Mouse (Mus musculus) WW6 (cell line): Measurements from ENCODE around the gene Lyplal1.

Experiments used
- DNase-seq: peaks from one replicate; pipeline ENCODE4 v3.0.0-alpha.2; 2013; ENCODE audit warnings: low read depth, low spot score

The Lyplal1 gene

DNA sequence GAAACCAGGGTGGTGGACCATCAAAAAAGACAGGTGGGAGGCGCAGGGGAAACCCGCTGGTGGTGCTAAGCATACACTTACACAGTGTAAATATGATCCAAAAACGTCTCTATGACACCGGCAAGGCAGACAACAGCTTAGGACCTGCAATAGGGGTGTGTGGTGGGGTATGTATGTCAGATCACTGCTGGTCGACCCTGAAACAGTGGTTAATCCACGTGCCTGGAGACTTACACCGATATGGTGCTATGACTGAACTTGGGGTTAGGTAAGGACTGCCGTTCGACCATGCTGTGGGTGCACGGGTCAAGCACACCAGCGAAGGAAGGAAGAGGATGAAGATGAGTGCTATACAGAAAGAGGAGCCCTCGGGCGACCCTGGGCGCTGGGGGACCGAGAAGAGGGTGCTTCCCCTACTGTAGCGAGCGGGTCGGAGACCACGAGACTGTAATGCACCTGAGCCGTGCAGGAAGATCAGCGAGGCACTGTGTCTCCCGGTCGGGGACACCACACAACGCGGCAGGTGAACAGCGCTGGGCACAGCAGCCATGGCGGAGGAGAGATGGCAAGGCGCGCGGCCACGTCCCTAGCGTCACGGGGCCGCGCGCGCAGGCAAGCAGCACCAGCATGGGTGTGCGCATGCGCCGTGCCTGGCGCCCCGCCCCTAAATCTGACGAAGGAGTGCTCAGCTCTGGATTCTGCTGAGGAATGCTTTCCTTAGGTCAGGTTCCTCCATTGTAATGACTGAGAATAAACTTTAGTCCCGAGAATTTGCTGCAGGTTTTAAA, at the start of gene Lyplal1:
TSS of gene Lyplal1 (minus strand) at position 610 of the 788 bp plus-strand sequence.
- peak; percentile 68 for DNase-seq

DNA sequence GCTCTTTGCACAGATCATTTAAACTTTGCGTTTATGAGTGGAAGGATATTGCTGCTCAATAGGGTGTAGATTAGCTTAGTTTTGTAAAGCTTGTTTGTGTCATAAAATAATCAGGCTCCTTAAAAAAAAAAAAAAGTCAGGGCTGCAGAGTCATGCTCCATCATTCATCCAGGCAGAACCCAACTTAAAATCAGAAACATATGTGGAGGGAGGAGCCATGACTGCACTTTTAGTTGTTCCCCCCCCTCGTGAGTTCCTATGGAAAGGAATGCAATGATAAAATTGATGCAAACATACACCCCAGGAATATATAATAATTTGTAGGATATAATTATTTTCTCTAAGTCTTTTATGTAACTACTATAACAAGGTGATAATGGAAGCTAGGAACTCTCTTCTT, 46.5 kb upstream of the Lyplal1 start:
- DNase-seq = no peak

DNA sequence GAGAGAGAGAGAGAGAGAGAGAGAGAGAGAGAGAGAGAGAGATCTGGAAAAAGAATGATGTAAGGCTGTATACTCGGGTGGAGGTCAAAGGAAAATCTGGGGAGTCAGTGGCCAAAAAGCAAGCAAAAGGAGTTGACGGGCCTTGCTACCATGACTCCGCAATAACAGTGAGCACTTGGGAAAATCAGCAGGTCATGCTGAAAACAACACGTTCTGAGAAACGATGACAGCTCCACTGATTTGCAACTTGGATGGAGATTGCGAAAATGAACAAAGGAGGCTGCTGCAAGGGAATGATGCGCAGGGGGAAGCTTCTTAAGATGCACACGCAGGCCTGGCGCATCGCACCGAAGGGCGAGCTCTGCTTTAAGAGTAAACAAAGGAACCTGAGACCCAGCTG, 46.1 kb upstream of the Lyplal1 start:
- no peak for DNase-seq

DNA sequence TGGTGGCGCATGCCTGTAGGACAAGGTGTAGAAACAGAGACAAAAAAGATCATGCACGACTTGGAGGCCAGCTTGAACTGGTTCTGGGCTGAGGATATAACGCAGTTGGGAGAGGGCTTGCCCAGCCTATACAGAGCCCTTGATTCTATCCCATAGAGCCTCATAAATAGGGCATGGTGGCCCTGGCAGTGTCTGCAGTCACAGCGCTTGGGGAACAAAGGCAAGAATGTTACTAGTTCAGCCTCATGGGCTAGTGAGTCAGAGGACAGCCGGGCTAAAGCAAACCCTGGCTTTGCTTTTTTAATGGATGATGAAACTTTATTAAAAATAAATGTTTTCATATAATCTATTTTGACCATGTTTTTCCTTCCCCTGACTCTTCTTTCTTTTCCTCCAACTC, 33.3 kb upstream of the Lyplal1 start:
- no peak for DNase-seq

DNA sequence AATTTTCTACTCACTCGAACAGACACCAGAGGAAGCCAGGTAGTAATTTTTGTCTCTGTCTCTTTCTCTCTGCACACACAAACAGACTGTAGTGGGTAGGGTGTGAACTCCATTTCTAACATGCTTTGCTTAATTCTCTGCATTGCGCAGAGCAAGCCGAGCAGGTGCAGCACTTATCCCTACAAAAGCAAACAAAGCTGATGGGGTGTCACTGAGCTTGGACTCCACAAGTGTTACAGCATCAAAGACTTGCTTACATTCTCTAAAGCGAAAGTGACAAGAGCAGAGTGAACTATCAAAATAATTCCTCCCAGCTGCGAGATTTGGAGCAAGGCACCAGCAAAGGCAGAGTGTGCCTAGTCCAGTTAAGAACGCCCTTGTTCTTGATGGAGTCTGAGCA, 28.3 kb upstream of the Lyplal1 start:
- no peak for DNase-seq

DNA sequence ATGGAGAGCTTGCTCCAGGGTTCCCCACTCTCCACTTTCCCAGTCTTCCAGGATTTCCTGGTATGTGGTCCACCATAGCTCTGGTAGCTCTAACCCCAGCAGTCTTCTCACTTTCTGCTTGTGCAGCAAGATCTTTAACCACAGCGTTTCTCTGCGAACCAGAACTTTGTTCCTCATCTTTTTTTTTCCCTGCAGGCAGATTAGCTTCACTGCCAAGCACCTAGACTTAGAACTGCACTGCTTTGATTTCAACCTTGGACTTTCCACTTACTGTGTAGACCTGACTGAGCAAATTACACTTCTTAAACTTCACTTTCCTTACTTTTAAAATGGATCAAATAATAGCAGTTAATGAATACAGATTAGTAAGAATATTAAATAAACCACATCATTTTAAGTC, 23.1 kb upstream of the Lyplal1 start:
- no peak for DNase-seq

DNA sequence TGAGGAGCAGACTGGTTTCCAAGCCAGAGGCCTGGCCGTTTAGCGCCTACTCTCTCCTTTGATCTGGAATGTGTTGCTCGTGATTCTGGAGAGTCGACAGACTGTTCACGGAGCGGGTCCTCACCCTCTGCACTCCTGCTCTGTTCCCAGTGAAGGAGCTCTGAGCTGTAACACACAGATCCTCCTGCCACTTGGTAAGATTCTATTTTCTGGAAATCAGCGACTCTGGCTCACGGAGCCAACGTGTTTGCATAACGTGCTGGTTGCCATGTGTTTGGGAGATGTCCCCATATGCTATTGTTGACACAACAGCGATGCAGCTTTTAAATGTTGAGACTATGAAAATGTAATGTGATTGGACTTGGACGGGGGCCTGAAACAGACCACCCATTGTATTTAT, 20.8 kb upstream of the Lyplal1 start:
- no peak for DNase-seq

DNA sequence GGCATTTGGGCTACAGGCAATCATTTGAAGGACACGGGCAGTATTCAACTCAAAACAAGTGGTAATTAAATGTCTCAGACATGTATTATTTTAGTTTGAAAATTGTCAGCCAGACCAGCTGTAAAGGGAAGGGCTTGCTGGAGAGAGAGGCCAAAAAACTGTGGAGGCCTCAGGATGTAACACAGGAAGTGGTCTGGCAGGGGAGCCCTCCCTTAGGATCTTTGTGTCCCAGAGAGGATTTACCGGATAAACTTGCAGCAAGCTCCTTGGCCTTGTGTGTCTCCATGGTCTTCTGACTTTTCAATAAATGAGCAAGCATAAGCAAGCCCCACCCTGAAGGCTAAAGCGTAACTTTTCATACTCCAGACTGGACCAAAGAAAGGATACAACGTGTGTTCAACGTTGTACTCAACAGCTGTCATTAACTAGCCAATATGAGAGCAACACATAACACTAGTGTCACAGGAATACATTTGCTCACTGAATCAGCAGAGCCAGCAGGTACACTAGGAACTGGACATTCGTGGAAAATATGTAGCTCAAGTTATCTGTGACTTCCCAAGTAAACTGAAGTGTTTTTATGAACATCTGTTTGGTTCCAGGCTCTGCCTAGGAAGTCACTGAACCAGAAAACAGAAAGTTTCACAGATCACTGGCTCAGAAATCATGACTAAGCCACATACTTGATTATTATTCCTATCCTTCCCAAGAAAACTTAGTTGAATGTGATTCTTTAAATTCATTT, 19.7 kb upstream of the Lyplal1 start:
- no peak for DNase-seq

DNA sequence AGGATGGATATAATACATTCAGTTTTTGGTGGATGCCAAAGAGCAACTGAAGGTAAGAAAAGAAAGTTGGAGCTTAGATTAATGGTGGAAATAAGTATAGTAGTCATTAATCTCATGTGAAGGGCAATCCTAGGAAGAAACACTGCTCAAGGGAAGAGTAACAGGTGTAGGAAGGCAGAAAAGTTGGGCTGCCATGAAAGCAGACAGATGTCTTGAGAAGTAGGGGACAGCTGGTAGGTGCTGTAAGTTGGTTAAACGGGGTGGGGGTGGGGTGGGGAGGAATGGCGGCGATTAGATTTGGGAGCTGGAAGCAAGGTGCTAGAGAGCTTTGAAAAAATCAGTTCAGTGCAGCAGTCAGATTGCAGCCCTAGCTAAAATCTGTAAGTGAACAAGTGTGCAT, 14.4 kb upstream of the Lyplal1 start:
- DNase-seq = no peak

DNA sequence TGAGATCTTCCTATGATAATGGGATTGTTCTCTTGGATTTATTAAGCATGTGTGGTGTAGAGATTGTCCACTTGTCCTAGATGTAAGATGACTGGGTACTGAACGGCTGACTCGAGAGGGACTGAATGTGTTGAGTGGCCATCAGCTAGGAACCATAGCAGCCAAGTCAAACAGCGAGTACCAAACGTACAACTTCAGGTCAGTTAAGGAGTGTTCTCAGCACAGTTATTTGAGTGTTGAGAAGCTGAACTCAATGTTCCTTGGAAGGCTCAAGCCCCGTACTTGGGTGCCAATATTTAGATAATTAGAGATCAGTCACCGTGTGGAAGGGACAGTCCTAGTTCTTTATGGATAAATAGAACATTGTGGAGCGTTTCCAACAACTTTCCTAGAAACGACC, 11.8 kb upstream of the Lyplal1 start:
- DNase-seq = no peak

DNA sequence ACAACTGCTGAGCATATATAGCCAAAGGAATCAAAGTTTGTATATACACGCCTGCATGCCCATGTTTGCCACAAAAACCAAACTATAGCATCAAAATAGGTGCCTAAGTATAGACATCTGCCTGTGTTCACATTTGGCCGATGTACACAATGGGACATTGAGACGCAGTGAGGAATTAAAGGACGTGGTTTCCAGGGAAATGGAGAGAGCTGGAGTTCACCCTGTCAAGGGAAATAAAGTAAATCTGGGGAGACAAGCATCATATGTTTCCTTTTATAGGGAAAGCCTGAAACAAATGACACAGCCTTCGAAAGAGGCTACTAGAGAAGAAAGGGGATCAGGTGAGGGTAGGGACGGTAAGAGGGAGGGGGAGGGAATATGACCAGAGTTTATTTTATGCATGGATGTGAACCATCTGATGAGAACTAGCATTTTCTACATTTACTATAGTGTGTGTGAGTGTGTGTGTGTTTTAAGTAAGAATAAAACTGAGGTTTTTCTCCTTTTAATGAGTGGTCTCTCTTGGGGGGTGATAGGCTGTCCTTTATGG, 9.3 kb upstream of the Lyplal1 start:
- DNase-seq = no peak

DNA sequence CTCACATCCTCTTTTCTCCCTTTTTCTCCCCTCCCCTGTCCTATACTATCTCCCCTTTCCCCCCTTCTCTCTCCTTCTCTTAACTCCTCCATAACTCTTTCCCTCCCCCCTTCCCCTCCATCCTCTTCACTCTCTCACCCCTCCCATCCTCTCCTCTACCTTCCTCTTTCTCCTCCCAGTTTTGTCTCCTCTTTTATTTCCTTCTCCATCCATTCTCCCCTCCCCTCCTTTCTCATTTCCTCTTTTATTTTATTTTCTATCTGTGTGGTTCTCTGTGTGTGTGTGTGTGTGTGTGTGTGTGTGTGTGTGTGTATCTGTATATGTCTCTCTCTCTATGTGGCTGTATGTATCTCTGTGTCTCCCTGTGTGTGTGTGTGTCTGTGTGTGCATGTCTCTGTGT, 6.6 kb upstream of the Lyplal1 start:
- no peak for DNase-seq

DNA sequence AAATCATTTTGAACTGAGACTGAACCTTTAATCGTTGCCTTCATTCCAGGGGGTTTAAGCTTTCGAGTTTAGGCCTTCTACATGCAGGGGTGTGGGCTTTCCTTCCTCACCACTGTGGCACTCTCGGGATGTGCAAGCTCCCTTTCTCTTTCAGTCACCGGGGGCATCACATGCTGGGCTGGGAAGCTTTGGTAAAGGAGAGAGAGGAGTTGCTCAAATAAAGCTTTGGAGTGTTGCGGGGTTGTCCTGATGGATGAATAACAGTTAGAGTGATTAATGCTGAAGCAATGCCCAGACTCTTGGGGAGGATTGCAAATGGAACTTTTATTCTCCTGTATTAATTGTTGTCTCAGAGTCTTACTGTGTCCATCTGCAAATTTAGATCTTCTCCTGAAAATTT, 2.7 kb upstream of the Lyplal1 start:
- DNase-seq = no peak

DNA sequence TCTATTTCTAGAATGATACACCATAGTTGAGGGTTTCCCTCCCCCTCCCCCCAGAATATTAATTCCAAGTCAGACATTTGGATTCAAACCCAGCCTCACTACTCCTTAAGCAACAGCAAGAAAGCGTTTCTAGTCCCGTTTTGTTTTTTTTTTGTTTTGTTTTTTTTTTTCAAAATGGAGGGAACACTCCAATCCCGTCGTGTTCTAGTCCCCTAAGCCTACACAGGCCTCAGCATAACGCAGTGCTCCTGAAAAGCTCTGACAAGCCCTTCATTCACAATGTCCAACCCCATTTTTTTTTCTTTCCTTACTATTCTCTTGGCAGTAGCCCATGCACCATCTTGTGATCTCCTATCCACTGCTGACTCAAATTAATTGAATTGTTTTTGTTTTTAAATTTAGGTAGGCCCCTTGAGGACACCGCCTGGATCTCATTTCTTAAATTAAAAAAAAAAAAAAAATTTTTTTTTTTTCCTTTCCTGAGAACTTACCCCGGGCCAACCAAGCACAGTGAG, 967 bp downstream of the Lyplal1 start:
- peak; percentile 1 for DNase-seq

DNA sequence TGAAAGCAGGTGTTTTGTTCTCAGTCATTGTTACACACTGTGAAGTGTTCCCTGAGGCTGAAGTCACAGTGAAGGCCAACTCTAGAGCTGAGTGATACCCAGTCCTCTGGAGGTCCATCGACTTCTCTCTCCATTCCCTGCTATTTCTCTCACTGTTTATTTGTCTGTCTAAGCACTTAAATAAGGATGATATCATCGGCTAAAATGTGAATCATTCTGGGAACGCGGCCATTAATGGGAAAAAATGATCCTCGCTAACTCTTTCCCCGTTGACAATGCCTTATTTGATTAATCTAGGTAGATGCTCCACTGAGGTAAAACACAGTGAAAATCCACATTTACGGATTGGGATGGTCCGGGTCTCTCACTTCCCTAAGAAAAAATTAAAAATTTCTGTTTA, 14.8 kb downstream of the Lyplal1 start:
- no peak for DNase-seq

DNA sequence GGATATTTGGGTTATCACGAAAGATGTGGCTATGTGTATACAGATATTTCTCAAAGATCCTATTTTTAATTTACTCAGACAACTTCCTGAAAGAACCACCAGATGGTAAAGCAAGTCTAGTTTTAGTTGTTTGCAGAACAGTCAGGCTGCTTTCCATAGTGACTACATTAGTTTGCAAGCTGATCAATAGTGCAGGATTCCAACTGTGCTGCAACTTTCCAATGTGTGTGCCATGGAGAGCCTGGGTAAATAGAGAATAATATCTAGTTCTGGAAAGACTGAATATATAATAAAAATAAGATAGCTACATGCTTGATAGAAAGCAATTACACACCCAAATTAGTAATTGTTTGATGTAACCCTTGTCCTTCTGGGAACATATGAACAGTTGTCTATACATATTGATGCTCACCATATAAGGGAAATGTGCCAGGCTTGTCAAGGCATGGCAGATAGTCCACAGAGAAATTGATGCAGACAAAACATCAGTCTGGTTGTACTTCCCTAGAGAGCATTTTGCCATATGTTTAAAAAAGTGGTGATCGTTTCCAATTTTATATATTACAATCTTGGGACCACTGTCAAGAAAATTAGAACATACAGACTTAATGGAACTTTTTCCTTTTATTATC, 50.7 kb downstream of the Lyplal1 start:
- no peak for DNase-seq

DNA sequence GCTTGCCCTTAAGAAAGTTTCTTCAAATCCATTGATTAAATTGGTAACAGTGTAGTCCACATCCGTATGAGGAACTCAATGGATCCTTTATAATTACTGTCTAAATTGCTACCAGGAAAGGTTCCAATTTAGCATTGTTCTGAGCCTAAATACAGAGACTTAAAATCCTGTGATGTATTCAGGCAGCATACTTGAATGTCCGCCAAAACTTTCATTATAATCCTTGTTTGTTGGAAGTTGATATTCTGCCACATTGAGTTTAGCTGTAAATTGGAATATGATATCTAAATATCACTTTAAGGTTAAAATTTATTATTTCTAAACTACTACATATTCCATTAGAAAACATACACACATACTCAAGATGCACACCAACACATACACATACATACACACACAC, 57.1 kb downstream of the Lyplal1 start:
- DNase-seq = no peak

DNA sequence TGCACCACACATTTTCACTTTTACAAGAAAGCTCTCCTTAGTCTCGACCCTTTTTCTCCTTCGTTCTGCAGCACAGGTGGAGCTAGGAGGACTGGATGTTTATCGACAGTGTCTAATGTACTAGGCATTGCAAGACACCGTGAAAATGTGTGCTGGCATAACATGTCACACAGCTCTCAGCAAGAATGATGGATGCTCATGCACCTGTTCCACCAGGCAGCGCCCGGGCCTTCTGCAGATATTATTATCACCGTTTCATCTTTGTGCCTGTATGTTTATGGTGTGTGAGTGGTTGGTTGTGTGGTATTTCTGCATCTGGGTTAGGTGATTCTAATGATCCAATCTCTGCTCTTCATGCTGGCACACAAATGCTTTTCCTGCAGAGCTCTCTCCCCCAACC, 62.9 kb downstream of the Lyplal1 start:
- no peak for DNase-seq

DNA sequence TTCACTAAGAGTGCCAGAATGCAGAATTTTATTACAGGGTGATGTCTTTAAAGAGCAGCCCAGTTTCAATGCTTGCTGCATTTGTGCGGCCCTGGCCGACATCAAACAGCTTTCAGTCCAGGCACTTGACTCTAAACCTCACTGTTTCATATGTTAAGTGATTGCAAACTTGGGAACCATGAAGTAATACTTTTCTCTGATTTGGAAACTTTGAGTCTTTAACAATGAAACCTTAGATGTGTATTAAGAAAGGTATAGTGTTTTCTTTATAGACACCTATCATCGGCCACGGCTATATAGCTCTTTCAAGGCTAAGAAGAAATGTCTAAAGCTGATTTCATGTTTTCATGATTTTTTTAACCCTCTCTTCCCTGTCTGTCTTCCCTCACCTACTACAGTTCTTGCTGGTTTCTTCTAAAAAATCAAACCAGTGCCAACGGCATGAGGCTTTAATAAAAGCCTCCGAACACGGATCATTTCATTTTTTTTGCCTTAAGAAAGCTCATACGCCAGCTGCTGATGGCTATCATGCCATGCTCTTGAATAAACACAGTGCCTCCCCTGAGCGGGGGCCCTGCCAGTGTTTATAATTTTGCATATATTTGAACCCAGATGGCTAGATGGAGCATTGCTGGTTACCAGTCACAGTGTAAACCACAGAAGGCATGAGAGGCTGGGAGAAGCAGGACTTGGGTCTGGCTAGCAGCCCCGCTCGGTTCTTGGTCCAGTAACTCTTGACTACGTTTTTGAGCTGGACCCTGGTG, 63.6 kb downstream of the Lyplal1 start:
- no peak for DNase-seq

DNA sequence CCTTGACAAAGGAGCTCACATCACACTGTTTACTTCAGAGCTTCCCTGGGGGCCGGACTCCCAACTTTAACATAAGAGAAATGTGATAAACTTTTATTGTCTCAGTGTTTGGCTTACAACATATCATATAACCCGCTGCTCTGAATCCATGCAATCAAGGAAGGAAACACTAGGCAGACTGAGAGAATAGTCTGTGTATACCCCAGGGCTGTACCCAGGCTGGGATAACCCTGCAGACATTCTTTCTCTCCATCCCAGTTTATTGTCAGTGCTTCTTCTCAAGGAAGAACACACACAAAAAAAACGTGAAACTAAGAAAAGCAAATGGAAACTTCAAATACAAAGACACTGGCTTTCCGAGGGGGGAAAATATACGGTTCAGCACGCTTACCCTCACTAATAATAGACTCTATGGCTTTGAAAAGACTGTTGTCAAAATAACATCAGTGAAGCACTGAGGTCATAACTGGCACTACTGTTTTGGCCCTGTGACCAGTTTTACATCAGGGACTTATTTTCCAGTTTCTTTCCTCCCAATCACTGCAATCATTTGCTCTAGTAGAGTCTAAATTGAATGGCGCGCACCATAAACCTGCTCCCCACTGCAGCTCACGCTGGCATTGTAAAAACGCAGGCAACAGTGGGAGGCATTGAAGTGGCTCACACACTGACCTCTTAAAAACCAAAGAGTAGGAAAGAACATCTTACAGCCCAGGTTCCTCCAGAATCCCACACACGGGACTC, 73.2 kb downstream of the Lyplal1 start:
- no peak for DNase-seq

DNA sequence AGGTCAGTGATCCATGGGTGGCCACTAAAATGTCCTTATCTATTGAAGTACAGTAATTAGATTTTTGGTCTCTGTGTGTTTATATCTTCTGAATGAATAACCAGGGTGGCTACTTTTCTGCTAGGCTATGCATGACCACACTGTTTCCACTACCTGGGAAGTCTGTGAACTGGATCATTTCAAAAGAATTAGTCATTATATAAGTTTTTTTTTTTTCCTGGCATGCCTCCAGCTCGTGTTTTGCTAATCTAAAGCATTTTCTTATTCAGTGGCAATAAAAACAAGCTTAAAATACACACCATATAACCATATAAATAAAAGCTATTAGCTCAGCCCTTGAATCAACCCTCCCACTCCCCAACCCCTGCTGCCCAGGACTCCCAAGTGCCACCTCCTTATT, 75.3 kb downstream of the Lyplal1 start:
- no peak for DNase-seq
